Mouse (Mus musculus) cortical plate, adult 2 months (tissue): ENCODE results near the gene Gm49661. TPM values are rescaled to one million over a fixed set of nuclear protein-coding genes. Genes with fewer than 3 reads are reported as not detected.

Experiments
- H3K27ac ChIP-seq: fragments of 200-500 bp; 2 replicates; pipeline ENCODE4 v1.5.1; 2012; ENCODE audit warnings: low read length, control low read depth, inconsistent platforms; ENCODE audit not compliant: insufficient read depth
- H3K4me1 ChIP-seq: fragments of 200-500 bp; 2 replicates; pipeline ENCODE4 v1.6.1; 2011; ENCODE audit warnings: low read length; ENCODE audit not compliant: control insufficient read depth, insufficient read depth
- H3K4me3 ChIP-seq: fragments of 200-500 bp; 2 replicates; pipeline ENCODE4 v1.5.1; 2011; ENCODE audit warnings: mild to moderate bottlenecking, low read length, control low read depth; ENCODE audit not compliant: insufficient read depth
- CTCF ChIP-seq: fragments of 200-500 bp; IDR thresholded peaks from 2 replicates; pipeline ENCODE4 v1.5.1; 2011; ENCODE audit warnings: mild to moderate bottlenecking, control low read depth, low read length; ENCODE audit not compliant: insufficient read depth; ENCODE audit errors: extremely low read depth
- POLR2A ChIP-seq: fragments of 200-500 bp; IDR thresholded peaks from 2 replicates; pipeline ENCODE4 v1.6.1; 2011; ENCODE audit warnings: mild to moderate bottlenecking, low read length, control low read depth; ENCODE audit not compliant: insufficient read depth; ENCODE audit errors: extremely low read depth
- polyA plus RNA-seq: library from polyadenylated mRNA; depleted of rRNA; stranded (reverse); fragments of >200 nt; gene quantifications from 2 replicates; pipeline ENCODE4 v1.2.3, GENCODE M21; 2012; rRNA removed

Gm49661 gene
- polyA plus RNA-seq, 1 experiment = not detected

GRCm38 (mm10) chr8:84918646-84919045 lies 50.6 kb downstream of the Gm49661 start:
- H3K4me3 ChIP-seq = no peak overlapping the region
- no peaks in the 10 kb centered on the region for H3K4me1 ChIP-seq
- H3K27ac ChIP-seq = no peak overlapping the region
- TF ChIP-seq CTCF = no peak
- no peak for TF ChIP-seq POLR2A

GRCm38 (mm10) chr8:84917781-84918180 lies 51.5 kb downstream of the Gm49661 start:
- H3K4me3 ChIP-seq = no peak overlapping the region
- H3K27ac ChIP-seq = no peak overlapping the region
- 0 out of 2 replicates have a peak, but pooled peaks cover 2% of the 10 kb centered on the region for H3K4me1 ChIP-seq
- TF ChIP-seq CTCF = no peak
- TF ChIP-seq POLR2A = no peak

Other genes with a start within 250 kb of the Gm49661 start
- 0.30 and 0.42 TPM in 2 replicates for gene G430095P16Rik, start 246.4 kb downstream of the Gm49661 start, polyA plus RNA-seq
- gene Nfix, start 169.1 kb downstream of the Gm49661 start, polyA plus RNA-seq = 82.8 and 89.1 TPM in 2 replicates
- gene Dand5, start 146.6 kb downstream of the Gm49661 start, polyA plus RNA-seq = 14.9 and 16.0 TPM in 2 replicates
- gene Gadd45gip1, start 137.9 kb downstream of the Gm49661 start, polyA plus RNA-seq = 26.0 and 31.2 TPM in 2 replicates
- 84.7 and 85.9 TPM in 2 replicates for gene Rad23a, start 128.8 kb downstream of the Gm49661 start, polyA plus RNA-seq
- 437 and 467 TPM in 2 replicates for gene Calr, start 122.5 kb downstream of the Gm49661 start, polyA plus RNA-seq
- gene Farsa, start 112.4 kb downstream of the Gm49661 start, polyA plus RNA-seq = 58.7 and 60.4 TPM in 2 replicates
- gene Syce2, start 97.3 kb downstream of the Gm49661 start, polyA plus RNA-seq = 3.7 and 4.2 TPM in 2 replicates
- gene Gcdh, start 75.5 kb downstream of the Gm49661 start, polyA plus RNA-seq = 81.5 and 91.9 TPM in 2 replicates
- gene Klf1, start 67.5 kb downstream of the Gm49661 start, polyA plus RNA-seq = 0.23 and 0.35 TPM in 2 replicates
- 6.1 and 6.7 TPM in 2 replicates for gene Dnase2a, start 60.9 kb downstream of the Gm49661 start, polyA plus RNA-seq
- gene Mast1, start 32.1 kb downstream of the Gm49661 start, polyA plus RNA-seq = 76.0 and 79.7 TPM in 2 replicates
- gene Rtbdn, start 22.4 kb downstream of the Gm49661 start, polyA plus RNA-seq = 6.0 and 6.1 TPM in 2 replicates
- 287 TPM in 2 replicates for gene Prdx2, start 154 bp upstream of the Gm49661 start, polyA plus RNA-seq
- gene Rnaseh2a, start 334 bp upstream of the Gm49661 start, polyA plus RNA-seq = 37.3 and 37.7 TPM in 2 replicates
- 57.5 and 81.7 TPM in 2 replicates for gene Junb, start 9.3 kb upstream of the Gm49661 start, polyA plus RNA-seq
- 15.6 and 19.2 TPM in 2 replicates for gene Hook2, start 21.2 kb upstream of the Gm49661 start, polyA plus RNA-seq
- not detected in 2 replicates for gene Best2, start 45.1 kb upstream of the Gm49661 start, polyA plus RNA-seq
- 267 and 268 TPM in 2 replicates for gene Asna1, start 55.8 kb upstream of the Gm49661 start, polyA plus RNA-seq
- gene Trir, start 57.4 kb upstream of the Gm49661 start, polyA plus RNA-seq = 118 and 119 TPM in 2 replicates
- gene Tnpo2, start 67.5 kb upstream of the Gm49661 start, polyA plus RNA-seq = 110 and 112 TPM in 2 replicates
- gene Fbxw9, start 90.6 kb upstream of the Gm49661 start, polyA plus RNA-seq = 45.1 and 45.8 TPM in 2 replicates
- gene Gm5741, start 98.5 kb upstream of the Gm49661 start, polyA plus RNA-seq = not detected in 2 replicates
- gene Dhps, start 102.3 kb upstream of the Gm49661 start, polyA plus RNA-seq = 70.6 and 74.6 TPM in 2 replicates
- 120 and 139 TPM in 2 replicates for gene Wdr83os, start 111.3 kb upstream of the Gm49661 start, polyA plus RNA-seq
- gene Wdr83, start 111.9 kb upstream of the Gm49661 start, polyA plus RNA-seq = 54.7 and 56.4 TPM in 2 replicates
- gene Man2b1, start 113.8 kb upstream of the Gm49661 start, polyA plus RNA-seq = 49.2 and 50.1 TPM in 2 replicates
- 3.7 and 4.2 TPM in 2 replicates for gene Zfp791, start 153.7 kb upstream of the Gm49661 start, polyA plus RNA-seq
- not detected in 2 replicates for gene Cks1brt, start 182.5 kb upstream of the Gm49661 start, polyA plus RNA-seq